Mouse (Mus musculus) spleen, adult 2 months (tissue): Measurements from ENCODE around the gene Emp3.

Source experiments
- CTCF ChIP-seq: fragments of 200-500 bp; IDR thresholded peaks from 2 replicates; pipeline ENCODE4 v1.5.1; 2011; ENCODE audit warnings: mild to moderate bottlenecking, inconsistent platforms; ENCODE audit not compliant: insufficient read depth, insufficient read length, insufficient replicate concordance; ENCODE audit errors: extremely low read depth
- POLR2A ChIP-seq: fragments of 200-500 bp; IDR thresholded peaks from 2 replicates; pipeline ENCODE4 v1.6.1; 2011; ENCODE audit warnings: low read depth, low read length, inconsistent platforms

DNA sequence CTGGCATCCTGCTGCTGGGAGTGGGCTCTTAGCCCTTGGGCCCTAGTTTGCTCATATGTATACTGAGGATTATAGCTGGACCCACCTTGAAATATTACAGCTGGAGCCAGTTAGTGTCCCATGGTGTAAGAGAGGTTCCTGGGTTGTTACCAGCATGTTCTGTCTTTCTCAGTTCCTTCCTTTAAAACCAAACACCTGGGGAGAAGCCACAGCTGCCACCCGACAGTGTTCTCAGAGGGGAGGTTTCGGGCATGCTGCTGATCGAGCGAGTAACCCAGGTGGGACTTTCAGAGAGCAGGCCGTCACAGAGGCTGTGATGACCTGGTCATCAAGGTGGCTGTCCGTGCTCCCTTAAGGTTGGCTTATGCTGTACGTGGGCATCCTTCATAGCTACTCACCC lies 44.3 kb downstream of the Emp3 start:
- TF ChIP-seq CTCF (no peak), POLR2A (no peak)
